Mouse (Mus musculus): ENCODE results near the gene Zfp335. TPM values are rescaled to one million over a fixed set of nuclear protein-coding genes. Genes with fewer than 3 reads are reported as not detected.

Gene Zfp335
- total RNA-seq (2014; rRNA removed): 2.4 and 4.0 TPM in 2 replicates
- polyA plus RNA-seq (2012; rRNA removed): 13.5 and 18.9 TPM in 2 replicates

DNA sequence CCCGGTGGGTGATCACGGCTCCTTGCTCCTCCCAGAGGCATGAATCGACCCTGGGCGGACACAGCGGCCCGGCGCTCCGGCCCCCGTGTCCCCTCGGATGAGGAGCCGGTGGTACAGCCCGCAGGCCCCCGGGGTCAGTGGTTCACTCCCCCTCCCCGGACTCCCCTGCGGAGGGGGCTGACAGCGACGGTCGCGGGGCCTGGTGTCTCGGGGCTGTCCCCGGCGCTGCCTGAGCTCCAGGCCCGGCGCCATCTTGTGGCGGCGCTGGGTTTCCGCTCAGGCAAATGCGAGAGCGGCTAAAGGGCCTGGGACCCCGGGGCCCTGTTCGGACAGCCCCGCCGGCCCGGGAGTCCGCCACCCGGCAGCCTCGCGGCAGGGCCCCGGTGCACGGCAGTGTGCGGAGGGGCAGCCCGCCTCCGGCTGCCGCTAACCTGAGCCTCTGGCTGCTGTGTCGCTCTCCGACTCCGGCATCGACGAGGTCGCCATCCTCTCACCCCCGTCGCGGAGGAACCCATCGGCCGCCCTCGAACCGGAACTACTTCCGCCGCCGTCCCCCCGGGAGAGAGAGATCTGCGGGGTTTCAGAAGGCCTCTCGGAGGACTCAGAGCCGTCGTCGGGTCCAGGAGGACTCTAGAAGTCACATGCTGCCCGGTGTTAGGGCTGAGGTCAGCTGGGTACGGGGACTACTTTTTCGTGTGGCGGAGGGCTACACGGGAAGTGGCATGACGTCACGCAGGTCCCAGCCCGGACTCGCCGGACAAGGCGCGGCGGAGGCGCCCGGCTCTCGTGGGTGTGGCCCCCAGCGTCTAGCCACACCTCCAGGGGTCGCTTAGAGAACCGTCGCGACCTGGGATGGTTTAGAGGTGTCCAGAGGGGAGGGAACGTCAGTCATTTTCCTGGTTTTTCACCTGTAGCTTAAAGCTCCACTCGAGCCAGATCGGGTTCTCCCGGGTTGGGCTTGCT lies at the start of gene Zfp335:
Zfp335 (minus strand) TSS at position 672 of the 963 bp plus-strand sequence.
- WGBS: under 1% methylated on average over 91 of the region's 91 CpGs
- Histone ChIP-seq H3K4me1 (ENCODE audit: control insufficient read depth, insufficient read depth, low read length) (peaks cover 12% of the 10 kb centered on the region), H3K9ac (ENCODE audit: low read depth, low read length) (peak within 1 kb of the TSS; percentile 94), H3K27me3 (ENCODE audit: control insufficient read depth, insufficient read depth, low read length) (no peaks in the 10 kb centered on the region), H3K36me3 (ENCODE audit: control insufficient read depth, insufficient read depth, low read length) (peaks cover 18% of the 10 kb centered on the region), H3K79me2 (ENCODE audit: control insufficient read depth, insufficient read depth, low read length) (peaks cover 5% of the 10 kb centered on the region; the same call in 1 of the 2 replicates), H3K27ac (replicated peaks; ENCODE audit: insufficient read depth, low read depth, low read length) (peak within 1 kb of the TSS; percentile 97), H3K4me3 (ENCODE audit: insufficient read depth, low read depth, low read length) (peak within 1 kb of the TSS; percentile 74)
- peak; percentile 75 for DNase-seq (ENCODE audit: extremely low read depth, low read depth, low spot score)
- TF ChIP-seq CTCF (IDR thresholded peaks at IDR 0.05; ENCODE audit: low read depth, low read length) (0 out of 2 replicates have a peak, but pooled peaks have one; percentile 13), POLR2A (IDR thresholded peaks at IDR 0.05; ENCODE audit: extremely low read depth, insufficient read depth, low read length) (peak; percentile 43; the same call in 1 of the 2 replicates)

DNA sequence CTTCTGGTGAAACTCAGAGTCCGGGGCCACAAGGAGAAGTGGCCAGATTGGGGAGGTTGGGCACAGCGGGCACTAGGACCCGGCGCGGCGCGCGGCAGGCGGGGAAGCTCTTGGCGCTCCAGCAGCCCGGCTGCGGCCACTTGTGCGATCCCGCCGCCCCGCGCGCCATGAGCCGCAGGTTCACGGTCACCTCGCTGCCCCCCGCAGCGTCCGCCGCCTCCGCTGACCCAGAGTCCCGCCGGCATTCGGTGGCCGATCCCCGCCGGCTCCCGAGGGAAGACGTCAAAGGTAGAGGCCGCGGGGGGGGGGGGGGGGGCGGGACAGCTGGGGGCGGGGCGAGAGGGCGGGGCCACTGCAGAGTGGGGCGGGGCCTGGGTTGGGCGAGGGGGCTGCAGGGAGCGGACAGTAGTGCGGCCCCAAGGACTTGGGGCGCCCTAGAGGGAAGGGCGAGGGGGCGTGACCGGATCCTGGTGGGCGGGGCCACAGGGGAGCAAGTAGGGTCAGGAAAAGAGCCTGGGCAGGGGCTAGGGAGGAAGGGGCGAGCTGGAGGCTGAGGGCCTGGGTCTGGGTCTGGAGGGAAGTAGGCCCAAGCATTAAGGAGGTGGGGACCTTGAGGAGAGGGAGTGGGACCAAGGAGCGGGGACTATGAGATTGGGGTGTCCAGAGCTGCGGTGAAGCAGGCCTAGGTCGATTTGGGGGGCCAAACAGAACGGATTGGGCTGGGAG lies 49.3 kb upstream of the Zfp335 start, which contains the start of gene Slc12a5:
Slc12a5 (plus strand) TSS at position 87 of the 726 bp plus-strand sequence.
- Histone ChIP-seq H3K27ac (replicated peaks; ENCODE audit: insufficient read depth, low read depth, low read length) (no peak within 1 kb of the TSS), H3K9ac (ENCODE audit: low read depth, low read length) (peak within 1 kb of the TSS; percentile 76), H3K79me2 (ENCODE audit: control insufficient read depth, insufficient read depth, low read length) (no peaks in the 10 kb centered on the region), H3K4me3 (ENCODE audit: insufficient read depth, low read depth, low read length) (peak within 1 kb of the TSS; percentile 73), H3K4me1 (ENCODE audit: control insufficient read depth, insufficient read depth, low read length) (no peaks in the 10 kb centered on the region), H3K36me3 (ENCODE audit: control insufficient read depth, insufficient read depth, low read length) (no peaks in the 10 kb centered on the region), H3K27me3 (ENCODE audit: control insufficient read depth, insufficient read depth, low read length) (no peaks in the 10 kb centered on the region)
- no peak for TF ChIP-seq CTCF (IDR thresholded peaks at IDR 0.05; ENCODE audit: low read depth, low read length)
- TF ChIP-seq POLR2A (IDR thresholded peaks at IDR 0.05; ENCODE audit: extremely low read depth, insufficient read depth, low read length): no peak
- peak; percentile 41 for DNase-seq (ENCODE audit: extremely low read depth, low read depth, low spot score)
- WGBS: 5% methylated on average over 47 of the region's 54 CpGs

DNA sequence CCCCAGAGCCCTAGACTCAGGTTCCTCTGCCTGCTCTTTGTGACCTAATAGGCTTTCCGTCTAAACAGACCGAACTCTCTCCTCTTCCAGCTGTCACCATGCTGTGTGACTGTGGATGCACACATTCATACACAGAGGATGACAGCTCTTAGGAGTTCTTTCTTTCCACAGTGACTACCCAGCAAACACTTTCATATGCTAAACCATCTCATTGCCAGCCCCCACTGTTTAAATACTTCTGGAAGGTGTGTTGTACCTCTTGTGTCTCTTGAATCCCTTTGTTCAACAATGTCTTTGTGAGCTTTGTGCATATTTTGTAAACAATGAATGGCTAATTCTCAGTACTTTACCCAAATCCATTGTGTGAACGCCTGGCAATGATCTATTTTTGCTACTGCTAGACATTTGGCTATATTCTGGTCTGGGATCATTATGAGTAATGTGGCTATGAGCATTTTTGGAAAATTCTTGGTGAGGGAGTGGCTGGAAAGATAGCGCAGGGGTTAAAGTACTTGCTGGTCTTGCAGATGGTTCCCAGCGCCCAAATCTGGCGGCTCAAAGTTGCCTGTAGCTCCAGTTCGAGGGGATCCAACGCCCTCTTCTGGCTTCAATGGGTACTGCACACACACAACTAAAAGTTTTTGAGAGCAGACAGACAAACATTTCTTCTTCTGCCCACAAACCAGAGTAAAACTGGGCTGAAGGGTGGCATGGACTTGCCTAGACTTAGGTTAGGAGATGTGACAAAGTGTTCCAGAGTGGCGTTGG lies 46.2 kb upstream of the Zfp335 start:
- Histone ChIP-seq H3K27ac (replicated peaks; ENCODE audit: insufficient read depth, low read depth, low read length) (no peak overlapping the region), H3K36me3 (ENCODE audit: control insufficient read depth, insufficient read depth, low read length) (no peaks in the 10 kb centered on the region), H3K9ac (ENCODE audit: low read depth, low read length) (no peak overlapping the region), H3K4me1 (ENCODE audit: control insufficient read depth, insufficient read depth, low read length) (no peaks in the 10 kb centered on the region), H3K27me3 (ENCODE audit: control insufficient read depth, insufficient read depth, low read length) (no peaks in the 10 kb centered on the region), H3K79me2 (ENCODE audit: control insufficient read depth, insufficient read depth, low read length) (no peaks in the 10 kb centered on the region), H3K4me3 (ENCODE audit: insufficient read depth, low read depth, low read length) (no peak overlapping the region)
- 68% methylated on average over 9 of the region's 9 CpGs for WGBS
- no peak for TF ChIP-seq POLR2A (IDR thresholded peaks at IDR 0.05; ENCODE audit: extremely low read depth, insufficient read depth, low read length)
- TF ChIP-seq CTCF (IDR thresholded peaks at IDR 0.05; ENCODE audit: low read depth, low read length): no peak
- DNase-seq (ENCODE audit: extremely low read depth, low read depth, low spot score): no peak

DNA sequence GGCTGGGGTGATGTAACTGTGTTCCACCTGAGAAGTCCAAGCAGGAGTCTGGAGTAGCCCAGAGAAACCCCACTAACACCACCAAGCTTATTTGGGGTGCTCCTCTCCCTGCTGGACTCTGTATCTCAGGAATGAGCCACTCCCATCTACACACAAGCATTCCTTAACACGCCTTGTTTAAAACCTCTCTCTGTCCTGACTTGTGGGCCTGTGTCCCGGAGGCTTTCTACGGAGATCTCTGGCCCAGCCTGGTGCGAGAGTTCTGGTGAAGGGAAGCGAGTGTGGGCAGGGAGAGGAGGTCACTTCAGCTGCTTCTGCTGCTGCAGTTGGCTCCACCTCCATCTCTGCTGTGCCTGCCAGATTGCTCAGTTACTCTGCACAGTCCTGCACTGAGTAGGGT lies 44.6 kb upstream of the Zfp335 start:
- WGBS: 67% methylated on average over 5 of the region's 5 CpGs
- TF ChIP-seq POLR2A (IDR thresholded peaks at IDR 0.05; ENCODE audit: extremely low read depth, insufficient read depth, low read length): no peak
- TF ChIP-seq CTCF (IDR thresholded peaks at IDR 0.05; ENCODE audit: low read depth, low read length): no peak
- Histone ChIP-seq H3K36me3 (ENCODE audit: control insufficient read depth, insufficient read depth, low read length) (no peaks in the 10 kb centered on the region), H3K27me3 (ENCODE audit: control insufficient read depth, insufficient read depth, low read length) (no peaks in the 10 kb centered on the region), H3K27ac (replicated peaks; ENCODE audit: insufficient read depth, low read depth, low read length) (no peak overlapping the region), H3K4me3 (ENCODE audit: insufficient read depth, low read depth, low read length) (no peak overlapping the region), H3K4me1 (ENCODE audit: control insufficient read depth, insufficient read depth, low read length) (no peaks in the 10 kb centered on the region), H3K9ac (ENCODE audit: low read depth, low read length) (no peak overlapping the region), H3K79me2 (ENCODE audit: control insufficient read depth, insufficient read depth, low read length) (no peaks in the 10 kb centered on the region)
- no peak for DNase-seq (ENCODE audit: extremely low read depth, low read depth, low spot score)

DNA sequence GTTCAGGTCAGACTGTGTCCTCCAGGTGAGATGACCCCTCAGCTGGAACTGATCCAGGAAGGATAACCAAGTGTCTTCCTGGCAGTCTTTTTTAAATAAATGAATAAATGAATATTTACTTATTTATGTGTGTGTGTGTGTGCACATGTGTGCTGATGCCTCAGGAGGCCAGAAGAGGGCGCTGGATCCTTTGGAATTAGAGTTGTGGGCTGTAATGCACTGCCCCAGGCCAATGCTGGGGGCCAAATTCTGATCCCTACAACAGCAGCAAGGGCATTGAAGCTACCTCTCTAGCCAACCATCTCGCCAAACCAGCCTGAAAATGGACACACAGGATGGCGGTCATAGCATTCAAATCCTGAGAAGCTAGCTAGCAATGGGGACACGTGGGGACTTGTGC lies 44.2 kb upstream of the Zfp335 start:
- Histone ChIP-seq H3K9ac (ENCODE audit: low read depth, low read length) (no peak overlapping the region), H3K4me1 (ENCODE audit: control insufficient read depth, insufficient read depth, low read length) (no peaks in the 10 kb centered on the region), H3K27ac (replicated peaks; ENCODE audit: insufficient read depth, low read depth, low read length) (no peak overlapping the region), H3K36me3 (ENCODE audit: control insufficient read depth, insufficient read depth, low read length) (no peaks in the 10 kb centered on the region), H3K79me2 (ENCODE audit: control insufficient read depth, insufficient read depth, low read length) (no peaks in the 10 kb centered on the region), H3K4me3 (ENCODE audit: insufficient read depth, low read depth, low read length) (no peak overlapping the region), H3K27me3 (ENCODE audit: control insufficient read depth, insufficient read depth, low read length) (peaks cover 3% of the 10 kb centered on the region; the same call in 1 of the 2 replicates)
- no peak for DNase-seq (ENCODE audit: extremely low read depth, low read depth, low spot score)
- TF ChIP-seq CTCF (IDR thresholded peaks at IDR 0.05; ENCODE audit: low read depth, low read length): no peak
- no peak for TF ChIP-seq POLR2A (IDR thresholded peaks at IDR 0.05; ENCODE audit: extremely low read depth, insufficient read depth, low read length)
- 73% methylated on average over 4 of the region's 4 CpGs for WGBS

Measured in liver, adult 2 months (tissue).